Mouse (Mus musculus): ENCODE measurements around the gene Brf1. TPM values are rescaled to one million over a fixed set of nuclear protein-coding genes. Genes with fewer than 3 reads are reported as not detected.
A peak's percentile ranks its signal among the peaks of the same experiment; 100 is the strongest.

The Brf1 gene
- polyA plus RNA-seq, 1 experiment = 24.7 TPM

GRCm38 (mm10) chr12:112999569-113000293 is 773 bp downstream of the Brf1 start:
- Histone ChIP-seq H3K9ac (ENCODE audit: low read depth, poor library complexity, severe bottlenecking) (peak overlapping the region; percentile 76), H3K27me3 (ENCODE audit: control insufficient read depth, insufficient read depth, low read length, poor library complexity, severe bottlenecking) (no peaks in the 10 kb centered on the region), H3K27ac (ENCODE audit: insufficient read depth, low read length) (no peak overlapping the region), H3K4me1 (ENCODE audit: control insufficient read depth, insufficient read depth, low read length) (no peaks in the 10 kb centered on the region), H3K9me3 (replicated peaks; ENCODE audit: control insufficient read depth, insufficient read depth, low read length, poor library complexity, severe bottlenecking) (no peaks in the 10 kb centered on the region), H3K4me3 (ENCODE audit: low read depth, low read length) (peak overlapping the region; percentile 78), H3K36me3 (ENCODE audit: control insufficient read depth, insufficient read depth, low read length, poor library complexity, severe bottlenecking) (no peaks in the 10 kb centered on the region)
- TF ChIP-seq CTCF (IDR thresholded peaks at IDR 0.05; ENCODE audit: low read depth, low read length) (no peak), EP300 (IDR thresholded peaks at IDR 0.05; ENCODE audit: insufficient read depth, low read depth, low read length) (no peak), POLR2A (IDR thresholded peaks at IDR 0.05; ENCODE audit: insufficient read depth, low read length) (no peak)

GRCm38 (mm10) chr12:112994153-112994552 is 6.4 kb downstream of the Brf1 start:
- no peaks in the 10 kb centered on the region for H3K9me3 ChIP-seq (replicated peaks; ENCODE audit: control insufficient read depth, insufficient read depth, low read length, poor library complexity, severe bottlenecking)
- no peak overlapping the region for H3K9ac ChIP-seq (ENCODE audit: low read depth, poor library complexity, severe bottlenecking)
- H3K4me1 ChIP-seq (ENCODE audit: control insufficient read depth, insufficient read depth, low read length) = no peaks in the 10 kb centered on the region
- no peaks in the 10 kb centered on the region for H3K36me3 ChIP-seq (ENCODE audit: control insufficient read depth, insufficient read depth, low read length, poor library complexity, severe bottlenecking)
- no peak overlapping the region for H3K27ac ChIP-seq (ENCODE audit: insufficient read depth, low read length)
- no peak overlapping the region for H3K4me3 ChIP-seq (ENCODE audit: low read depth, low read length)
- H3K27me3 ChIP-seq (ENCODE audit: control insufficient read depth, insufficient read depth, low read length, poor library complexity, severe bottlenecking) = no peaks in the 10 kb centered on the region
- TF ChIP-seq EP300 (IDR thresholded peaks at IDR 0.05; ENCODE audit: insufficient read depth, low read depth, low read length) (no peak), CTCF (IDR thresholded peaks at IDR 0.05; ENCODE audit: low read depth, low read length) (no peak), POLR2A (IDR thresholded peaks at IDR 0.05; ENCODE audit: insufficient read depth, low read length) (no peak)

GRCm38 (mm10) chr12:112991444-112991843 is 9.1 kb downstream of the Brf1 start:
- Histone ChIP-seq H3K9me3 (replicated peaks; ENCODE audit: control insufficient read depth, insufficient read depth, low read length, poor library complexity, severe bottlenecking) (no peaks in the 10 kb centered on the region), H3K4me3 (ENCODE audit: low read depth, low read length) (no peak overlapping the region), H3K27me3 (ENCODE audit: control insufficient read depth, insufficient read depth, low read length, poor library complexity, severe bottlenecking) (no peaks in the 10 kb centered on the region), H3K9ac (ENCODE audit: low read depth, poor library complexity, severe bottlenecking) (no peak overlapping the region), H3K4me1 (ENCODE audit: control insufficient read depth, insufficient read depth, low read length) (no peaks in the 10 kb centered on the region), H3K36me3 (ENCODE audit: control insufficient read depth, insufficient read depth, low read length, poor library complexity, severe bottlenecking) (no peaks in the 10 kb centered on the region; the same call in 1 of the 2 replicates), H3K27ac (ENCODE audit: insufficient read depth, low read length) (no peak overlapping the region)
- TF ChIP-seq CTCF (IDR thresholded peaks at IDR 0.05; ENCODE audit: low read depth, low read length) (no peak), EP300 (IDR thresholded peaks at IDR 0.05; ENCODE audit: insufficient read depth, low read depth, low read length) (no peak), POLR2A (IDR thresholded peaks at IDR 0.05; ENCODE audit: insufficient read depth, low read length) (no peak)

GRCm38 (mm10) chr12:112990706-112991405 is 9.6 kb downstream of the Brf1 start:
- Histone ChIP-seq H3K27me3 (ENCODE audit: control insufficient read depth, insufficient read depth, low read length, poor library complexity, severe bottlenecking) (no peaks in the 10 kb centered on the region), H3K27ac (ENCODE audit: insufficient read depth, low read length) (no peak overlapping the region)
- TF ChIP-seq EP300 (IDR thresholded peaks at IDR 0.05; ENCODE audit: insufficient read depth, low read depth, low read length) = no peak
- no peak for TF ChIP-seq CTCF (IDR thresholded peaks at IDR 0.05; ENCODE audit: low read depth, low read length)
- no peak for TF ChIP-seq POLR2A (IDR thresholded peaks at IDR 0.05; ENCODE audit: insufficient read depth, low read length)

GRCm38 (mm10) chr12:112987877-112988276 is 12.6 kb downstream of the Brf1 start:
- no peaks in the 10 kb centered on the region; the same call in 1 of the 2 replicates for H3K36me3 ChIP-seq (ENCODE audit: control insufficient read depth, insufficient read depth, low read length, poor library complexity, severe bottlenecking)

More at GRCm38 (mm10) chr12:112990706-112991405, 9.6 kb downstream of the Brf1 start:
- Histone ChIP-seq H3K4me3 (ENCODE audit: low read depth, low read length) (no peak overlapping the region), H3K36me3 (ENCODE audit: control insufficient read depth, insufficient read depth, low read length, poor library complexity, severe bottlenecking) (no peaks in the 10 kb centered on the region; the same call in 1 of the 2 replicates), H3K9ac (ENCODE audit: low read depth, poor library complexity, severe bottlenecking) (no peak overlapping the region), H3K9me3 (replicated peaks; ENCODE audit: control insufficient read depth, insufficient read depth, low read length, poor library complexity, severe bottlenecking) (no peaks in the 10 kb centered on the region), H3K4me1 (ENCODE audit: control insufficient read depth, insufficient read depth, low read length) (no peaks in the 10 kb centered on the region)

GRCm38 (mm10) chr12:112985346-112985745 is 15.2 kb downstream of the Brf1 start:
- Histone ChIP-seq H3K4me1 (ENCODE audit: control insufficient read depth, insufficient read depth, low read length) (no peaks in the 10 kb centered on the region), H3K9ac (ENCODE audit: low read depth, poor library complexity, severe bottlenecking) (no peak overlapping the region), H3K36me3 (ENCODE audit: control insufficient read depth, insufficient read depth, low read length, poor library complexity, severe bottlenecking) (no peaks in the 10 kb centered on the region; the same call in 1 of the 2 replicates), H3K9me3 (replicated peaks; ENCODE audit: control insufficient read depth, insufficient read depth, low read length, poor library complexity, severe bottlenecking) (no peaks in the 10 kb centered on the region), H3K27me3 (ENCODE audit: control insufficient read depth, insufficient read depth, low read length, poor library complexity, severe bottlenecking) (no peaks in the 10 kb centered on the region), H3K27ac (ENCODE audit: insufficient read depth, low read length) (no peak overlapping the region), H3K4me3 (ENCODE audit: low read depth, low read length) (no peak overlapping the region)
- TF ChIP-seq CTCF (IDR thresholded peaks at IDR 0.05; ENCODE audit: low read depth, low read length) (peak; percentile 30), POLR2A (IDR thresholded peaks at IDR 0.05; ENCODE audit: insufficient read depth, low read length) (no peak)

More at GRCm38 (mm10) chr12:112987877-112988276, 12.6 kb downstream of the Brf1 start:
- TF ChIP-seq POLR2A (IDR thresholded peaks at IDR 0.05; ENCODE audit: insufficient read depth, low read length) (no peak), EP300 (IDR thresholded peaks at IDR 0.05; ENCODE audit: insufficient read depth, low read depth, low read length) (no peak), CTCF (IDR thresholded peaks at IDR 0.05; ENCODE audit: low read depth, low read length) (peak; percentile 76)
- Histone ChIP-seq H3K4me1 (ENCODE audit: control insufficient read depth, insufficient read depth, low read length) (no peaks in the 10 kb centered on the region), H3K27me3 (ENCODE audit: control insufficient read depth, insufficient read depth, low read length, poor library complexity, severe bottlenecking) (no peaks in the 10 kb centered on the region), H3K9me3 (replicated peaks; ENCODE audit: control insufficient read depth, insufficient read depth, low read length, poor library complexity, severe bottlenecking) (no peaks in the 10 kb centered on the region), H3K4me3 (ENCODE audit: low read depth, low read length) (no peak overlapping the region), H3K9ac (ENCODE audit: low read depth, poor library complexity, severe bottlenecking) (no peak overlapping the region), H3K27ac (ENCODE audit: insufficient read depth, low read length) (no peak overlapping the region)
